Mouse (Mus musculus): ENCODE results near the gene Smok2b.
"Not testable (repeated sequence)": the region's sequence is repeated elsewhere in the genome, so short reads cannot be mapped to it uniquely, and the experiment has no call there.

DNA sequence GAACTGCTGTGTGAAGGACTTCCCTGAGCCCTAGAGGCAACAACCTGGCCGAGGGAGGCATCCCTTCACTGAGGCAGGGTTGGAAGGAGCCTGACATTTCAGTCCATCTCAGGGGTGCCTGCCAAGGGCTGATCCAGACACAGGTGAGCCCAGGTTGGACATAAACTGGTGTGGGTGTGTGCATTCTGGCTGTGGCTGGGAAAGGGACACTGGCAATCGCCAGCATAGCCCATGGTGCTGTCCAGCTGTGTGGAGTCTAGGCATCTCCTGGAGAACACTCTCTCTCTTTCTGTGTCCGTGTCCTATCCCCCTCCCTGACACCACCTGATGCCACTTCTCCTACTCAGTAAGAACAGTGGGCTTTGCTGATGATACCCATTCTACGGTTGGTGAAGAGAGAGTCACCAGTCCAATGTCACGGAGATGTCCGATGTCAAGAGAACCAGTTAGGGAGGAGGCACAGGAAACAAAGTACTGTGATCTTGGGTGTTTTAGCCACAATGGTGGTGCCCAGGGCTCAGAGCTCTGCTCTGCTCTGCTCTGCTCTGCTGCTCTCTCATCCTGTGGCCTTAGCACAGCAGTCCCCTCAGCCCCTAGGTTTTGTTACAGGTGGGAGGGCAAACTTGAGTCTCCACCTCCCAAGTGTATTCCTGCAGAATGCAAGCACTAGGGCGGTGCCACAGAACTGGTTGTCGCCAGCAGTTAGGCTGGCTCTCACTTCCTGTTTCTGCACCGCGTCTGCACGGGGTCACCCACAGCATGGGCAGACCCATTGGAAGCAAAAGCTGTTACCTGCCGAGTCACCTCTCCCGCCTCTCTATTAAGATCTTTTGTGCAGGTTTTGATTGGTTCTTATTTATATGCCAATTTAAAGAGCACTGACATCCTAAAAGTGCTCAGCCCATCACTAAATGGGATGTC lies 11.0 kb downstream of the Smok2b start:
- TF ChIP-seq CTCF, POLR2A (IDR thresholded peaks at IDR 0.05; ENCODE audit: extremely low read depth, insufficient read depth, low read length): not testable (repeated sequence)
